Mouse (Mus musculus): ENCODE data around the gene Gm4302. TPM values are rescaled to one million over a fixed set of nuclear protein-coding genes. Genes with fewer than 3 reads are reported as not detected.

Gene Gm4302
- polyA plus RNA-seq, 1 experiment = 0.19 TPM

Other genes with a start within 250 kb of the Gm4302 start
- gene Gm4301, start 5.2 kb upstream of the Gm4302 start, polyA plus RNA-seq (2012; fragmentation: generic; extraction: Trizol) = not detected
- not detected for gene Gm4303, start 5.1 kb downstream of the Gm4302 start, polyA plus RNA-seq (2012; fragmentation: generic; extraction: Trizol)
- gene Gm4305, start 10.3 kb downstream of the Gm4302 start, polyA plus RNA-seq (2012; fragmentation: generic; extraction: Trizol) = not detected
- not detected for gene Gm4307, start 20.5 kb downstream of the Gm4302 start, polyA plus RNA-seq (2012; fragmentation: generic; extraction: Trizol)
- gene Gm4312, start 41.7 kb downstream of the Gm4302 start, polyA plus RNA-seq (2012; fragmentation: generic; extraction: Trizol) = not detected
- gene Tmtc3, start 146.5 kb downstream of the Gm4302 start, polyA plus RNA-seq (2012; fragmentation: generic; extraction: Trizol) = 3.4 TPM
- gene Cep290, start 146.7 kb downstream of the Gm4302 start, polyA plus RNA-seq (2012; fragmentation: generic; extraction: Trizol) = 2.2 TPM
- 7.8 TPM for gene 4930430F08Rik, start 249.6 kb downstream of the Gm4302 start, polyA plus RNA-seq (2012; fragmentation: generic; extraction: Trizol)
- gene 1700017N19Rik, start 249.6 kb downstream of the Gm4302 start, polyA plus RNA-seq (2012; fragmentation: generic; extraction: Trizol) = not detected

Measured in C2C12 (cell line).